Mouse (Mus musculus) thymus, postnatal 25 days (tissue): ENCODE measurements around the gene Selenos.
A peak's percentile ranks its signal among the peaks of the same experiment; 100 is the strongest.

ENCODE experiments used
- DNase-seq: peaks from one replicate; pipeline ENCODE4 v3.0.0; 2022

The Selenos gene

DNA sequence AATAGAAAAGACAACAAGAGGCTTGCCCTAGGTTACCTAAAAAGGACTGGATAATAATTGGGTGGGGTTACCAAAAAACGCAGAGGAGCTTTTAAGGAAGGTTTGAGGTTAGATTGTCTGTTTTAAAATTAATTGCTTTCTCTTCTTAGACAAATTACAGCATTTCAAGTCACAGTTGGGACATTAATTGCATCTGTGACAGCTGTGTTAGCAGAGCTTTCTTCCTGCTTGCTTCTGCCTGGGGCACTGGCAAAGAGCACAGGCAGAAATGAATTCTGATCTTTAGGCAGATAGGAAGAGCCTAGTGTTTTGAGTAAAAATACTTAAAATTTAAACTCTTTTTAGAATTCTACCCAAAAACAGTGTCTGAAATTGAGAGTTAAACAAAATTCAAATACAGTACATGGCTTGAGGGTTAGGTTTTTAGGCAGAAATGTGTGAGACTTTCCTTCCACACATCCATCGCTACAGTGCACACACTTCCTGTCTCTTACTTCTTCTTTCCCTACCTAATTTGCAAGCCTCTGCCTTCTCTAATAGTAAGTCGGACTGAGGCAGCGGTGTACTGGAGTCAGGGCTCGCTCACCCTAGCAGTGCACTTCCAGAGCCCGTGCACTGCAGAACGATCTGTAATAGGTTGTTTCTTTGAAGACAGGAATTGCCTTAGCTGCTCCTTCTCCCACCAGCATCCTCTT lies 41.4 kb downstream of the Selenos start:
- DNase-seq: peak; percentile 14

DNA sequence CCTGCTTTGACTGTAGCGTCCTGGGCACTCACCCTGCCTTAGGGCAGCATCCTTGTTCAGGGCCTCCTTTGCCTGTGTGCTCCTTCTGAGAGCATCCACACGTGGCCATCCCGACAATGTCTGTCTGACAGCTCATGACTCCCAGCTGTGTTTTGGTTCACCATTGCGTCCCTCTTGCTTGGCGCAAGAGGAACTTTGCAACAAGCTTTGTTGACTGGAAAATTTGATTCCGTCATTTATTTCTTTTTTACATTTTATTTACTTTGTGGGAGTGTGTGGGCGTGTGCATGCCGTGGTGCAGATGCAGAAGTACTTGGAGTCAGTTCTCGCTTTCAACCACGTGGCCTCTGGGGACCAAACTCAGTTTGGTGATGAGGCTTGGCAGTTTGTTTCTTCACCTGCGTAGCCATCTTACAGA lies 45.1 kb downstream of the Selenos start:
- DNase-seq: no peak

DNA sequence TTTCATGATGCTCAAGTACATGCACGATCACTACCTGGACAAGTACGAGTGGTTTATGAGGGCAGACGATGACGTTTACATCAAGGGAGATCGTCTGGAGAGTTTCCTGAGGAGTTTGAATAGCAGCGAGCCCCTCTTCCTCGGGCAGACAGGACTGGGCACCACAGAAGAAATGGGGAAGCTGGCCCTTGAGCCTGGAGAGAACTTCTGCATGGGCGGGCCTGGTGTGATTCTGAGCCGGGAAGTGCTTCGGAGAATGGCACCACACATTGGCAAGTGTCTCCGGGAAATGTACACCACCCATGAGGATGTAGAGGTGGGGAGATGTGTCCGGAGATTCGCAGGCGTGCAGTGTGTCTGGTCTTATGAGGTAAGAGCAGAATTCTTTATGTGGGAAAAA lies 45.9 kb downstream of the Selenos start:
- DNase-seq: no peak

DNA sequence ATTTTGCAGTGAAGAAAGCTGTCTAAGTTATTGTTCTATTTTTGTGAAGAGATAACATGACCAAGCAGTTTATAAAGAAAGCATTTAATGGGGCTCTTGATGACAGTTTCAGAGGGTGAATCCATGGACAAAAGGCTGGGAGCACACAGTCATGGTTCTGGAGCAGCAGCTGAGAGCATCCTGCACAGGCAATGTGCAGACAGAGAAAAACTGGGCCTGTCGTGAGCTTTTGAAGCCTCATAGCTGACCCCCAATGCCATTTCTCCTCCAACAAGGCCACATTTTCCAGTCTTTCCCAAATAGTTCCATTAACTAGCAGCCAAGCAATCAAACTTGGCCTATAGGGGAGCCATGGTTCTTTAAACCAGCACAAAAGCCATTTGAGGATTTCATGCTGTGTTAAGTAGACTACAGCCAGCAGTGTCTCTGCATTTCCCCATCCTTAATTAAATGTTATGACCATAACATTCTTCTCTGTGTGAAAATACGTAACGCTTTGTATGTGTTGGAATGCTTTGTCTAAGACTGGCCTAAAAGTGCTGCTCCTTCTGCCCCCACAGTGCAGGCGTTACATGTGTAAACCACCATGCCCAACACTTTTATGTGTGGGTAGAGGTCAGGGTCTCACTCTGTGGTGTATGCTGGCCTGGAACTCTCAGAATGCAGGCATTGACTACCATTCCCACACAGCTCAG lies 48.6 kb downstream of the Selenos start:
- DNase-seq: no peak

DNA sequence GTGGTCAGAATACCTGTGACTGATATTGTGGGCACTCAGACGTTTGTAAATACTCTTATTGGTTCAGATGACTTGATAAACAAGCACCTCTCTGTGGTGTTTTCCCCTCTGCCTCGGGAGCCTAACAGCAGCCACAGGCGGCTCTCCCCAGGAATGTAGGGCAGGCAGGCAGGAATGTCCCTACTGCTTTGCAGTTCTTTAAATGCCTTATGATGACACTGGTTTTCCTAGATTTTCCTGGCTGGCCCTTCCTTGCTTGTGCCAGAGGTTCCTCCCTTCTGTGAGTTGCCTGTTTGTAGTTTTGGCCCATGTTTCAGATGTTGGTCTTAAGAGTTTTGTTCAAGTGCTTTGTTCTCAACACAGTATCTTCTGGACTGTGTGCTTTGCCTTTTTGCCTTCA lies 49.4 kb downstream of the Selenos start:
- DNase-seq: no peak

DNA sequence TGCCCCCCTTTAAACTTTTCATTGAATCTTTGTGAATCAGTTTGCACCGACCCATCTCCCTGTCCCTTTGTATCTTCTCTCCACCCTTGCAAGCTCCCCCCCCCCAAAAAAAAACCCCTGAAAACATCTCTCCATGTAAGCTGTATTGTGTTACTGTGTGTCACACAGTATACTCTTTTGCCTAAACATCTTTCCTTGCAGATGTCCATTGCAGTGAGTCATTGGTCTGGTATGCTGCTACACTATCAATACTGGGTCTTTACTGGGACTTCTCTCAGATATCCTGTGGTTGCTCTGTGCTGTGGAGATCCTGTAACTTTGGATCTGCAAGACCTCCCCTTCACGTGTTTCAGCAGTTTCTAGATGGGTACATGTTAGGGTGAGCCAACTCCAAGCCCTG lies 50.8 kb downstream of the Selenos start:
- DNase-seq: no peak

DNA sequence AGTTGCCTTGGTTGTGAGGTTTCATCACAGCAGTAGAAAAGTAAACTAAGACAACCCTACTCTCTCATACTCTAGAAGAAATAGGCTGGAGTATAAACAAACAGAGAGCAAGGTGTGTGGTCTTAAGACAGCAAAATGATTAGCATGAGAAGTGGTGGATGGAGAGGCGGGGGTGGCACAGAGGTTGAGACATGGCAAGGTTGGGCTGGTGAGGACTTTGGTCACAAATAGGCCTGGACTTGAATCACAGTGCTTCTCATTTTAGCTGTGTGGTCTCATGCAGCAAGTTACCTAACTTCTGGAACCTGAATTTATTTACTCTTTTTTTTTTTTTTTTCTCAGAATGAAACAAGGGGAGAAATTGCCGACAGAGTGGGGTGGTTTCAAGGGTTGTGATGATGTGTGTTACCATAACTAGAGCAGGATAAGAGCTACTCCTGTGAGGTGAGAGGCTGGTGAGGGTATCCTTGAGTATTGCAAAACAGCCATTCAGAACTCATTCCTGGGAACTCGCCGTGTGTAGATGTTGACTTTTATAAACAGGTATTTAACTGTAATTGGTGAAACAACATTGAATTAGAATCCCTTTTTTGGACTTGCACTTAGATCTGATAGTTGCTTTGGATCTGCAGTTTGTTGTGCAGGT lies 52.5 kb downstream of the Selenos start:
- no peak for DNase-seq

DNA sequence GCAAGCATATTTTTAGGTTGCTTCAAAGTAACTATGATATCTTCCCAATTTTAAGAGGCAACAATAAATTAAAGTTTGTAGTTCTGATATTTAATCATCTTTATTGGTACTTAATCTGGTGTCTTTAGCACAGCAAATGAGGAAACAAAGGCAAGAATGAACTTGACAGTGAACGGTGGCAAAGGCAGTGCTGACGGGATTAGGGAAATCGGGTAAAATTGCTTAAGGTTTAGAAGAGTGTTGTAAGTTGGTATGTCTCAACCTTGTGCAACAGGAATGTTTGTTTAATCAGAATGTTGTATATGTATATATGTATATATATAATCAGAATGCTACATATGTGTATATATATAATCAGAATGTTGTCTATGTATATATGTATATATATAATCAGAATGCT lies 54.7 kb downstream of the Selenos start:
- DNase-seq: no peak

DNA sequence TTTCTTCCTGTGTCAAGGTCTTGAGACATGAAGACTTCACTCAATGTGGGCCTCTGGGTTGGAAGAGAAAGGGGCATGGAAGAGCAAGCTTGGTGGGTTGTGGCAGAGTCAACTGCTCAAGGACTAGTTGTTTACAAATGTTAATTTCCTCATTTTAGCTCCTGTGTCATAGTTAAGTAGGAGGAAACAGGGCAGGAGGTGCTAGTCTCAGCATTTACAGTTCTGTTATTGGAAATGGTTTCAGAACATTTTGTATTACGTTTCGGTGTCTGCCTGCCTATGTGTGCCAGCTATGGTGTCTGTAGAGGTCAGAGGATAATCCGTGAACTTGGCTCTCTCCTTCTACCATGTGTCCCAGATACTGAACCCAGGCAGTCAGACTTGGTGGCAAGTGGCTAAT lies 56.2 kb downstream of the Selenos start:
- DNase-seq: no peak

DNA sequence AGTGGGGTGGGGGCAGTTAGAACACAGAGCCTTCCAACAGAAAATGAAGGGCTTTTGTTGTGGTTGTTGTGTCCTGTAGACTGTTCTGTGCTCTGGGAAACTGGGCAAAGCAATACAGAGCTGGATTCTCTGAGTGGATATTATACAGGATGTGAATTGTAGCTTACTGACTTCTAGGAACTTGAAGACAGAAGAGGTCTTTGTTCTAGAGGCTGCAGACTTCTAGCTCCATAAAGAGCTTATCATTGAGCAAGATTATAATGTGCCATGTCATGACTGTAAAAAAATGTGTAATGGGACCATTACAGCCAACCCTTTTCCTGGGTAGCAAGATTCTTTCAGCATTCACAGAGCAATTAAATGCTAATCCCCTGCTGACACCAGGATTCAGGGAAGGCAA lies 56.7 kb downstream of the Selenos start:
- DNase-seq: no peak

DNA sequence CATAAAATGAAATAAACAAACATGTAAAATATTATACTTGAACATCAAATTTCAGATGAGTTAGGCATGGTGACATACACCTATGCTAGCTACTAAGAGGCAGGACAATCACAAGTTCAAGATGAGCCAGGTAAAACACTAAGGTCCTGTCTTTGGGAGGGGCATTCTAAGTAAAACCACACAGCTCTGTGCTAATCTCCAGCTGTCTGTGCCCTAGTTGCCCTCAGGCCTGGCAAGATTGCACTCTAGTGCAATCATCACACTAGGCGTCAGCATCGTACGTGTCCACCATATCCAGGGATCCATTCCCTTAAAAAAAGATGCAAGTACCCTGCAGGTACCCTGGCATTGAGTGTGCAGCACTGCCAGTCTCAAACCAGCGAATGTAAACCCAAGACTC lies 57.9 kb downstream of the Selenos start:
- no peak for DNase-seq

DNA sequence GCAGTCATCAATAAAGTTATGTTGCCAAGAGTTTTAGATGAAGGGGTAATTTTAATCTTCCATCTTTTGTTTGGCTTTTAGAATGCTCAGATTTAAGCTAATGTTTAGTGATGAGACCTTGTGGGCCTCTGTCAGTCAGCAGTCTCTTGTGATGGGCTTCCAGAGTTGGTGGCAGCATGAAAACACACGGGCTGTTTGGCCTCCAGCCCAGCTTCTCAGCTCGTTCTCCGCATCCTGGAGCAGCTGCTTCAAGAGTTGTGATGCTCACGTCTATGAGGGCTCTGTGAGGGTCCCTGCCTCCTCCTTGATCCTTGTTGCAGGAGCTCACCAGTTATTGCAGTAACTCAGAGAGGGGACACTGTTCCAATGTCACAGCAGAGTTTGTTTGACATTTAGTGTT lies 58.9 kb downstream of the Selenos start:
- no peak for DNase-seq

DNA sequence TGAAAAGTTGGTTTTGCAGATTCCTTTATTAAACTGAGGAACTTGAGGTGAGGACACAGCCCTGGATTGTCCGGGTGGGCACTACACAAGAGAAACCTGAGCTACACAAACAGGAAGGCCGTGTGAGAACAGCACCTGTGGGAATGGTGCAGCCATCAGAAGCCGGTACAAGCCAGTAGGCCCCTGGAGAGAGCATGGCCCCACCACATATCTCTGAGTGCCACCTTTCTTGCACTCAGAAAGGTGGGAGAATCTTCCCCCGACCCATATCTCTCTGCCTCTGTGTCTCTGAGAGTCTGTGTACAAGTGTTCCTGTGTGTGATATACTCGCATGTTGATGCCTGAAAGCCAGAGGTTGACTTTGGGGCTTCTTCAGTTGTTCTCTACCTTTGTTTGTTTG lies 59.4 kb downstream of the Selenos start:
- no peak for DNase-seq
